Mouse (Mus musculus) embryonic fibroblast, embryonic 13.5 days (primary cell): ENCODE data around the gene Cttn.

Experiments used
- CTCF ChIP-seq: IDR thresholded peaks from 2 replicates; pipeline ENCODE4 v1.5.1; 2011; ENCODE audit warnings: mild to moderate bottlenecking, control low read depth, low read length, moderate library complexity, borderline replicate concordance; ENCODE audit not compliant: insufficient read depth
- POLR2A ChIP-seq: IDR thresholded peaks from 2 replicates; pipeline ENCODE4 v1.6.1; 2011; ENCODE audit warnings: low read depth, mild to moderate bottlenecking, control low read depth, low read length, moderate library complexity

DNA sequence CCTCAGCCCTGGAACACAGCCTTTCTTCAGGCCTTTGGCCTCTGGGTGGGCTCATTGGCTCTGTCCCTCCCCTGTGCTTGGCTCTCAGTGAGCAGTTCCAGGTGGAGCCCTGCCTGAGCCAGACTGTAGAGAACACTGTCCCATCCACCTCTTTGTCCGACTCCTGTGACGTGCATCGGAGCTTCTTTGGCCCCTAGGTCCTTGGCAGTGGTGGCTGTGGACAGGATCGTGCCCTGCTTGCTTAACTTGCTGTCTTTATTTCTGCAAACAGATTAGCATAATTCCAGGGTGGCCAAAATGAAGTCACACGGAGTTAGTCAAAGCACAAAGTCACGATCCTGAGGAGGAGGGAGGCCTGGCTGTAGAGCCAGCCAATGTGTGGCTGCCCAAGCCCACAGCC, 49.3 kb downstream of the Cttn start:
- TF ChIP-seq POLR2A (no peak), CTCF (no peak)
